ENCODE assay signal across 7 mouse cellular contexts in genomic region chr5:136802732-136803131, GRCm38 (mm10).
DNase-seq lines count a peak whose midpoint lies in the region; ATAC-seq lines count a peak whose summit lies in the region.

No protein-coding gene starts in this region.

- H3K27me3 ChIP-seq in heart, embryonic 13.5 days (replicated peaks) = peaks cover 15% of the 10 kb centered on the region
- H3K27me3 ChIP-seq in neural tube, embryonic 12.5 days (replicated peaks) = no peaks in the 10 kb centered on the region

- H3K27ac ChIP-seq in heart, embryonic 13.5 days (replicated peaks) = peak overlapping the region; percentile 53; the same call in 1 of the 2 replicates
- no peak overlapping the region for H3K27ac ChIP-seq in neural tube, embryonic 12.5 days

- H3K36me3 ChIP-seq in heart, embryonic 13.5 days = no peaks in the 10 kb centered on the region
- no peaks in the 10 kb centered on the region for H3K36me3 ChIP-seq in neural tube, embryonic 12.5 days

- peak overlapping the region; percentile 33 for H3K4me3 ChIP-seq in heart, embryonic 13.5 days
- no peak overlapping the region for H3K4me3 ChIP-seq in neural tube, embryonic 12.5 days

- DNase-seq in right cerebral cortex, postnatal 14 days = peak; percentile 28
- DNase-seq in right cerebral cortex, postnatal 36 days (ENCODE audit: low spot score in 2 of 2) = no peak
- DNase-seq in kidney, postnatal 36 days = peak; percentile 11 to 40
- no peak for DNase-seq in left cerebral cortex, postnatal 36 days (ENCODE audit: low spot score in 2 of 2)
- DNase-seq in frontal cortex, postnatal 25 days (ENCODE audit: low spot score in 2 of 2) = no peak

- 8% methylated on average over 17 of the region's 17 CpGs for WGBS in heart, embryonic 13.5 days
- 11% methylated on average over 17 of the region's 17 CpGs for WGBS in neural tube, embryonic 12.5 days

- no peaks in the 10 kb centered on the region for H3K9me3 ChIP-seq in heart, embryonic 13.5 days
- no peaks in the 10 kb centered on the region for H3K9me3 ChIP-seq in neural tube, embryonic 12.5 days

- peak overlapping the region; percentile 56 for H3K9ac ChIP-seq in heart, embryonic 13.5 days
- no peak overlapping the region for H3K9ac ChIP-seq in neural tube, embryonic 12.5 days

- peaks cover 47% of the 10 kb centered on the region for H3K4me1 ChIP-seq in heart, embryonic 13.5 days
- peaks cover 26% of the 10 kb centered on the region for H3K4me1 ChIP-seq in neural tube, embryonic 12.5 days

- intact Hi-C loops in left cerebral cortex, postnatal 36 days (cut with DNase I) = no loop called here

- ATAC-seq in heart, embryonic 13.5 days (ENCODE audit: extremely low read depth, insufficient number of reproducible peaks, low FRiP score, low TSS enrichment) = no peak
- no peak for ATAC-seq in neural tube, embryonic 12.5 days (ENCODE audit: low FRiP score, low read depth)

- H3K4me2 ChIP-seq in heart, embryonic 13.5 days = peak overlapping the region; percentile 63
- peak overlapping the region; percentile 48 for H3K4me2 ChIP-seq in neural tube, embryonic 12.5 days (replicated peaks)

Comparison
In these comparisons a context has a peak if more than half of its experiments do, and no peak if none do; other contexts are left out.
1. DNase-seq: peak in right cerebral cortex, postnatal 14 days (single experiment) and kidney, postnatal 36 days (2 of 2); none in right cerebral cortex, postnatal 36 days (0 of 2), left cerebral cortex, postnatal 36 days (0 of 2) and frontal cortex, postnatal 25 days (0 of 2).